Mouse (Mus musculus) lung, postnatal 0 days (tissue): ENCODE data around the gene Dnajc5.

Experiments used
- CTCF ChIP-seq: IDR thresholded peaks from 2 replicates; pipeline ENCODE4 v1.5.1; 2016; ENCODE audit warnings: antibody characterized with exemption, mild to moderate bottlenecking
- EP300 ChIP-seq: IDR thresholded peaks from 2 replicates; pipeline ENCODE4 v1.6.1; 2016; ENCODE audit warnings: antibody characterized with exemption, mild to moderate bottlenecking, control low read depth

- TF ChIP-seq CTCF (peak; percentile 78), EP300 (no peak)
Measured at GRCm38 (mm10) chr2:181568272-181569008, 48.2 kb downstream of the Dnajc5 start.
